In genomic region chr9:113813086-113813485, GRCm38 (mm10) we compare ENCODE assay signal across 14 mouse cellular contexts.
DNase-seq lines count a peak whose midpoint lies in the region; ATAC-seq and TF ChIP-seq lines count a peak whose summit lies in the region.
"Had no signal": no experiment of that assay in that cellular context is flagged by ENCODE, and none has a peak within 500 bp of the region (broad histone marks: within the 10 kb centered on the region; RNA-seq: fewer than 3 reads in every experiment).

No protein-coding gene starts in this region.

- H3K4me2 ChIP-seq in forebrain, postnatal 0 days (ENCODE audit: low read depth), result peak overlapping the region; percentile 51
- H3K4me2 ChIP-seq in neural tube, embryonic 14.5 days (ENCODE audit: low read depth, low read length), result peak overlapping the region; percentile 50

- intact Hi-C loops in left cerebral cortex, postnatal 25 days (cut with DNase I), result no loop called here
- intact Hi-C loops in left cerebral cortex, postnatal 14 days (cut with DNase I), result no loop called here

- H3K4me1 ChIP-seq in forebrain, postnatal 0 days (ENCODE audit: insufficient read depth), result peaks cover 15% of the 10 kb centered on the region
- H3K4me1 ChIP-seq in neural tube, embryonic 14.5 days (ENCODE audit: control insufficient read depth, insufficient read depth, low read length), result peaks cover 13% of the 10 kb centered on the region
- H3K4me1 ChIP-seq: intestine, embryonic 15.5 days; limb, embryonic 12.5 days had no signal

- ATAC-seq in forebrain, postnatal 0 days, result no peak
- ATAC-seq in neural tube, embryonic 14.5 days (ENCODE audit: low read depth), result 0 out of 2 replicates have a peak, but pooled peaks have one; percentile 13

- TF ChIP-seq CTCF in forebrain, postnatal 0 days (IDR thresholded peaks at IDR 0.05; ENCODE audit: low read depth), result no peak

- no peaks in the 10 kb centered on the region for H3K27me3 ChIP-seq in forebrain, postnatal 0 days (ENCODE audit: insufficient read depth, low read length)
- H3K27me3 ChIP-seq in neural tube, embryonic 14.5 days (ENCODE audit: control insufficient read depth, insufficient read depth, low read length), result no peaks in the 10 kb centered on the region
- H3K27me3 ChIP-seq: intestine, embryonic 15.5 days; limb, embryonic 12.5 days had no signal

- no peaks in the 10 kb centered on the region for H3K9me3 ChIP-seq in forebrain, postnatal 0 days (ENCODE audit: low read length)
- no peaks in the 10 kb centered on the region for H3K9me3 ChIP-seq in neural tube, embryonic 14.5 days (ENCODE audit: control insufficient read depth, low read length)
- H3K9me3 ChIP-seq: intestine, embryonic 15.5 days; limb, embryonic 12.5 days had no signal

- H3K36me3 ChIP-seq in forebrain, postnatal 0 days (ENCODE audit: insufficient read depth), result no peaks in the 10 kb centered on the region
- no peaks in the 10 kb centered on the region for H3K36me3 ChIP-seq in neural tube, embryonic 14.5 days (ENCODE audit: control insufficient read depth, insufficient read depth, low read length)
- H3K36me3 ChIP-seq: intestine, embryonic 15.5 days; limb, embryonic 12.5 days had no signal

- peak overlapping the region; percentile 54 for H3K9ac ChIP-seq in forebrain, postnatal 0 days
- peak overlapping the region; percentile 41 for H3K9ac ChIP-seq in neural tube, embryonic 14.5 days (replicated peaks; ENCODE audit: low read depth, low read length)
- H3K9ac ChIP-seq: intestine, embryonic 15.5 days; limb, embryonic 12.5 days had no signal

- H3K27ac ChIP-seq in forebrain, postnatal 0 days (ENCODE audit: low read depth, low read length), result peak overlapping the region; percentile 66; the same call in 1 of the 2 replicates
- no peak overlapping the region for H3K27ac ChIP-seq in neural tube, embryonic 14.5 days (ENCODE audit: low read depth, low read length)
- H3K27ac ChIP-seq: intestine, embryonic 15.5 days; limb, embryonic 12.5 days; macrophage; stomach, postnatal 0 days had no signal

- DNase-seq in cerebellum, postnatal 10 days, result peak; percentile 39 to 49
- DNase-seq in cerebellum, adult 9-10 months, result no peak
- peak; percentile 31 to 41 for DNase-seq in left cerebral cortex, postnatal 25 days (ENCODE audit: low spot score in 2 of 2)
- DNase-seq in left cerebral cortex, postnatal 14 days (ENCODE audit: low spot score in 2 of 2), result no peak
- peak; percentile 45 for DNase-seq in forebrain, postnatal 0 days
- no peak for DNase-seq in lung, postnatal 4 days
- DNase-seq in adrenal gland, adult (ENCODE audit: inconsistent age in 2 of 2, low spot score in 1 of 2), result no peak
- DNase-seq: adrenal gland, adult 8-10 months; kidney, postnatal 14 days had no signal

- 50% methylated on average over 5 of the region's 5 CpGs for WGBS in forebrain, postnatal 0 days
- 68% methylated on average over 5 of the region's 5 CpGs for WGBS in neural tube, embryonic 14.5 days

- H3K4me3 ChIP-seq in forebrain, postnatal 0 days (ENCODE audit: low read depth, low read length), result peak overlapping the region; percentile 49
- H3K4me3 ChIP-seq in neural tube, embryonic 14.5 days (ENCODE audit: low read depth, low read length), result peak overlapping the region; percentile 50

Comparison
In these comparisons a context has a peak if more than half of its experiments do, and no peak if none do; other contexts are left out.
1. DNase-seq: peak in cerebellum, postnatal 10 days (2 of 2), left cerebral cortex, postnatal 25 days (2 of 2) and forebrain, postnatal 0 days (single experiment); none in cerebellum, adult 9-10 months (single experiment), left cerebral cortex, postnatal 14 days (0 of 2), lung, postnatal 4 days (0 of 2) and adrenal gland, adult (0 of 2).